Mouse (Mus musculus): Measurements from ENCODE around the gene Ranbp17. TPM values are rescaled to one million over a fixed set of nuclear protein-coding genes. Genes with fewer than 3 reads are reported as not detected.

Ranbp17 gene
- 0.26 TPM for polyA plus RNA-seq (2014; fragmentation: Illumina TruSeq; extraction: RNeasy Lipid Tissue Mini Kit (QIAGEN cat#74804); ENCODE audit: low replicate concordance)

GRCm38 (mm10) chr11:33513376-33513991 lies at the start of gene Ranbp17:
Gene Ranbp17 (minus strand): TSS chr11:33513746.

GRCm38 (mm10) chr11:33276637-33277036 lies 236.9 kb downstream of the Ranbp17 start, which contains the start of gene Gm12117:
Gene Gm12117 (minus strand): TSS chr11:33276737.

GRCm38 (mm10) chr11:33203383-33204328 lies 309.9 kb downstream of the Ranbp17 start, which contains the start of gene Tlx3:
Gene Tlx3 (minus strand): TSS chr11:33203589.

GRCm38 (mm10) chr11:33162998-33163506 lies 350.5 kb downstream of the Ranbp17 start, which contains the start of gene Npm1:
Gene Npm1 (minus strand): TSS chr11:33163206.

Other genes starting within 250 kb of the Ranbp17 start
- not detected for gene Gm12117, start 237.0 kb downstream of the Ranbp17 start, polyA plus RNA-seq (2014; fragmentation: Illumina TruSeq; extraction: RNeasy Lipid Tissue Mini Kit (QIAGEN cat#74804); ENCODE audit: low replicate concordance)
- gene Gabrp, start 65.2 kb upstream of the Ranbp17 start, polyA plus RNA-seq (2014; fragmentation: Illumina TruSeq; extraction: RNeasy Lipid Tissue Mini Kit (QIAGEN cat#74804); ENCODE audit: low replicate concordance), result not detected
- not detected for gene D130052B06Rik, start 85.6 kb upstream of the Ranbp17 start, polyA plus RNA-seq (2014; fragmentation: Illumina TruSeq; extraction: RNeasy Lipid Tissue Mini Kit (QIAGEN cat#74804); ENCODE audit: low replicate concordance)

Data from small intestine, adult 10 weeks (tissue).